Mouse (Mus musculus) G1E (cell line): ENCODE measurements around the gene Taz. TPM values are rescaled to one million over a fixed set of nuclear protein-coding genes. Genes with fewer than 3 reads are reported as not detected.

ENCODE experiments used
- ATAC-seq: 2 replicates; pipeline ENCODE4 v1.8.0; 2016; ENCODE audit warnings: mild to moderate bottlenecking; ENCODE audit not compliant: insufficient number of reproducible peaks, poor library complexity, low FRiP score, severe bottlenecking; ENCODE audit errors: extremely low read depth
- DNase-seq: peaks from one replicate; pipeline ENCODE4 v3.0.0; 2012; ENCODE audit warnings: low spot score
- H3K27me3 ChIP-seq: 2 replicates; pipeline ENCODE4 v1.6.1; 2012; ENCODE audit warnings: mild to moderate bottlenecking, low read length, inconsistent platforms; ENCODE audit not compliant: insufficient read depth
- H3K36me3 ChIP-seq: replicated peaks from 2 replicates; pipeline ENCODE3; 2012; ENCODE audit warnings: mild to moderate bottlenecking, inconsistent platforms
- H3K4me1 ChIP-seq: 2 replicates; pipeline ENCODE4 v1.6.1; 2012; ENCODE audit warnings: low read depth, low read length, inconsistent platforms, mixed read lengths; ENCODE audit not compliant: insufficient read depth
- H3K4me3 ChIP-seq: 2 replicates; pipeline ENCODE4 v1.5.1; 2012; ENCODE audit warnings: low read depth, mild to moderate bottlenecking, inconsistent platforms, low read length, moderate library complexity, mixed read lengths
- H3K9me3 ChIP-seq: replicated peaks from 2 replicates; pipeline ENCODE4 v1.6.1; 2012; ENCODE audit warnings: inconsistent platforms
- CTCF ChIP-seq: IDR thresholded peaks from 2 replicates; pipeline ENCODE4 v1.5.1; 2012; ENCODE audit warnings: low read depth, low read length, inconsistent platforms, mixed read lengths
- GATA1 ChIP-seq: IDR thresholded peaks from 2 replicates; pipeline ENCODE4 v1.6.1; 2012; ENCODE audit warnings: borderline replicate concordance, low read length, inconsistent platforms, mixed read lengths
- GATA2 ChIP-seq: IDR thresholded peaks from 2 replicates; pipeline ENCODE4 v1.6.1; 2012; ENCODE audit warnings: low read depth, low read length, inconsistent platforms, borderline replicate concordance
- POLR2AphosphoS5 ChIP-seq: IDR thresholded peaks from 2 replicates; pipeline ENCODE4 v1.6.1; 2012; ENCODE audit warnings: low read depth, low read length, inconsistent platforms; ENCODE audit not compliant: insufficient replicate concordance
- TAL1 ChIP-seq: conservative IDR thresholded peaks from 2 replicates; pipeline ENCODE4 v1.6.1; 2012; ENCODE audit warnings: low read depth, low read length, inconsistent platforms, mixed read lengths
- polyA plus RNA-seq: library from polyadenylated mRNA; stranded (reverse); fragments of >175 nt; gene quantifications from 2 replicates; pipeline ENCODE4 v1.2.3, GENCODE M21; 2012
- total RNA-seq, 2 experiments: library from RNA; stranded (forward) in 1 of 2; stranded (reverse) in 1 of 2; fragments of 200-1000 nt in 1 of 2; fragments of >200 nt in 1 of 2; fragmentation: Nextera tagmentation in 1 of 2; gene quantifications; 2 replicates each; pipeline ENCODE4 v1.2.3; 2014 to 2017

Taz gene
- total and polyA plus RNA-seq, 3 experiments: 27.9 to 65.1 (median 31.4) TPM

- peak; percentile 57 for ATAC-seq
- Histone ChIP-seq H3K36me3 (peaks cover 31% of the 10 kb centered on the region), H3K27me3 (no peaks in the 10 kb centered on the region), H3K4me3 (peak within 1 kb of the TSS; percentile 72), H3K4me1 (peaks cover 50% of the 10 kb centered on the region), H3K9me3 (no peaks in the 10 kb centered on the region)
- no peak for TF ChIP-seq CTCF
- no peak for TF ChIP-seq TAL1
- TF ChIP-seq POLR2AphosphoS5: no peak
- TF ChIP-seq GATA1: no peak
- TF ChIP-seq GATA2: no peak
- DNase-seq: peak; percentile 66
Measured at GRCm38 (mm10) chrX:74328725-74329161, 47.0 kb downstream of the Taz start, which contains the start of gene Plxna3. Gene Plxna3 (plus strand): TSS chrX:74329066.

- Histone ChIP-seq H3K27me3 (no peaks in the 10 kb centered on the region), H3K36me3 (peaks cover 36% of the 10 kb centered on the region), H3K4me3 (peak overlapping the region; percentile 72), H3K4me1 (peaks cover 54% of the 10 kb centered on the region), H3K9me3 (no peaks in the 10 kb centered on the region)
- ATAC-seq: no peak
- no peak for DNase-seq
- TF ChIP-seq GATA1 (no peak), GATA2 (no peak), POLR2AphosphoS5 (no peak), TAL1 (no peak), CTCF (no peak)
Measured at GRCm38 (mm10) chrX:74329215-74329671, 47.5 kb downstream of the Taz start.

- Histone ChIP-seq H3K4me3 (peak overlapping the region; percentile 72; the same call in 1 of the 2 replicates), H3K36me3 (peaks cover 47% of the 10 kb centered on the region), H3K9me3 (no peaks in the 10 kb centered on the region), H3K27me3 (no peaks in the 10 kb centered on the region), H3K4me1 (peaks cover 56% of the 10 kb centered on the region)
- DNase-seq (no peak), ATAC-seq (no peak)
- TF ChIP-seq GATA2 (no peak), TAL1 (no peak), POLR2AphosphoS5 (no peak), GATA1 (no peak), CTCF (no peak)
Measured at GRCm38 (mm10) chrX:74330166-74330930, 48.6 kb downstream of the Taz start.

Other genes starting within 250 kb of the Taz start
- gene Opn1mw, start 154.4 kb upstream of the Taz start, total RNA-seq (2014; fragmentation: Nextera tagmentation): not detected in 2 replicates
- gene Opn1mw, start 154.4 kb upstream of the Taz start, total RNA-seq (2017): not detected in 2 replicates
- not detected in 2 replicates for gene Opn1mw, start 154.4 kb upstream of the Taz start, polyA plus RNA-seq
- 40.1 and 44.3 TPM in 2 replicates for gene Mecp2, start 146.5 kb upstream of the Taz start, total RNA-seq (2014; fragmentation: Nextera tagmentation)
- 18.1 and 21.2 TPM in 2 replicates for gene Mecp2, start 146.5 kb upstream of the Taz start, total RNA-seq (2017)
- 47.7 and 50.3 TPM in 2 replicates for gene Mecp2, start 146.5 kb upstream of the Taz start, polyA plus RNA-seq
- not detected in 2 replicates for gene Tex28, start 114.1 kb upstream of the Taz start, total RNA-seq (2014; fragmentation: Nextera tagmentation)
- gene Tex28, start 114.1 kb upstream of the Taz start, total RNA-seq (2017): not detected in 2 replicates
- gene Tex28, start 114.1 kb upstream of the Taz start, polyA plus RNA-seq: not detected in 2 replicates
- gene Tktl1, start 104.7 kb upstream of the Taz start, total RNA-seq (2014; fragmentation: Nextera tagmentation): not detected in 2 replicates
- 0.38 and 0.52 TPM in 2 replicates for gene Tktl1, start 104.7 kb upstream of the Taz start, total RNA-seq (2017)
- gene Tktl1, start 104.7 kb upstream of the Taz start, polyA plus RNA-seq: not detected in 2 replicates
- gene Flna, start 32.1 kb upstream of the Taz start, total RNA-seq (2014; fragmentation: Nextera tagmentation): 91.2 and 93.7 TPM in 2 replicates
- gene Flna, start 32.1 kb upstream of the Taz start, total RNA-seq (2017): 172 and 186 TPM in 2 replicates
- 41.2 and 47.1 TPM in 2 replicates for gene Flna, start 32.1 kb upstream of the Taz start, polyA plus RNA-seq
- 179 and 186 TPM in 2 replicates for gene Emd, start 27.2 kb upstream of the Taz start, total RNA-seq (2014; fragmentation: Nextera tagmentation)
- 77.4 and 84.2 TPM in 2 replicates for gene Emd, start 27.2 kb upstream of the Taz start, total RNA-seq (2017)
- gene Emd, start 27.2 kb upstream of the Taz start, polyA plus RNA-seq: 39.7 and 56.5 TPM in 2 replicates
- 3,507 and 3,613 TPM in 2 replicates for gene Rpl10, start 11.1 kb upstream of the Taz start, total RNA-seq (2014; fragmentation: Nextera tagmentation)
- 1,842 and 1,992 TPM in 2 replicates for gene Rpl10, start 11.1 kb upstream of the Taz start, total RNA-seq (2017)
- gene Rpl10, start 11.1 kb upstream of the Taz start, polyA plus RNA-seq: 832 and 1,009 TPM in 2 replicates
- gene Dnase1l1, start 425 bp downstream of the Taz start, total RNA-seq (2014; fragmentation: Nextera tagmentation): 25.0 and 25.1 TPM in 2 replicates
- gene Dnase1l1, start 425 bp downstream of the Taz start, total RNA-seq (2017): 45.4 and 48.7 TPM in 2 replicates
- 0.23 and 0.34 TPM in 2 replicates for gene Dnase1l1, start 425 bp downstream of the Taz start, polyA plus RNA-seq
- gene Atp6ap1, start 15.2 kb downstream of the Taz start, total RNA-seq (2014; fragmentation: Nextera tagmentation): 129 and 137 TPM in 2 replicates
- 265 and 297 TPM in 2 replicates for gene Atp6ap1, start 15.2 kb downstream of the Taz start, total RNA-seq (2017)
- 10.4 and 11.2 TPM in 2 replicates for gene Atp6ap1, start 15.2 kb downstream of the Taz start, polyA plus RNA-seq
- gene Gdi1, start 23.1 kb downstream of the Taz start, total RNA-seq (2014; fragmentation: Nextera tagmentation): 239 and 405 TPM in 2 replicates
- gene Gdi1, start 23.1 kb downstream of the Taz start, total RNA-seq (2017): 27.7 and 30.6 TPM in 2 replicates
- 31.8 and 35.0 TPM in 2 replicates for gene Gdi1, start 23.1 kb downstream of the Taz start, polyA plus RNA-seq
- 37.9 and 41.0 TPM in 2 replicates for gene Fam50a, start 31.1 kb downstream of the Taz start, total RNA-seq (2014; fragmentation: Nextera tagmentation)
- 78.8 and 99.8 TPM in 2 replicates for gene Fam50a, start 31.1 kb downstream of the Taz start, total RNA-seq (2017)
- gene Fam50a, start 31.1 kb downstream of the Taz start, polyA plus RNA-seq: 33.8 and 44.5 TPM in 2 replicates
- 20.5 and 24.0 TPM in 2 replicates for gene Plxna3, start 47.2 kb downstream of the Taz start, total RNA-seq (2014; fragmentation: Nextera tagmentation)
- gene Plxna3, start 47.2 kb downstream of the Taz start, total RNA-seq (2017): 3.0 and 4.6 TPM in 2 replicates
- gene Plxna3, start 47.2 kb downstream of the Taz start, polyA plus RNA-seq: 18.8 and 19.4 TPM in 2 replicates
- 36.5 and 47.9 TPM in 2 replicates for gene Lage3, start 71.7 kb downstream of the Taz start, total RNA-seq (2014; fragmentation: Nextera tagmentation)
- gene Lage3, start 71.7 kb downstream of the Taz start, total RNA-seq (2017): 32.5 and 36.9 TPM in 2 replicates
- 5.0 and 5.2 TPM in 2 replicates for gene Lage3, start 71.7 kb downstream of the Taz start, polyA plus RNA-seq
- 29.0 and 31.2 TPM in 2 replicates for gene Ubl4a, start 91.3 kb downstream of the Taz start, total RNA-seq (2014; fragmentation: Nextera tagmentation)
- gene Ubl4a, start 91.3 kb downstream of the Taz start, total RNA-seq (2017): 15.6 and 20.6 TPM in 2 replicates
- 16.6 and 26.4 TPM in 2 replicates for gene Ubl4a, start 91.3 kb downstream of the Taz start, polyA plus RNA-seq
- 8.5 and 11.0 TPM in 2 replicates for gene Slc10a3, start 91.4 kb downstream of the Taz start, total RNA-seq (2014; fragmentation: Nextera tagmentation)
- 5.2 and 8.7 TPM in 2 replicates for gene Slc10a3, start 91.4 kb downstream of the Taz start, total RNA-seq (2017)
- gene Slc10a3, start 91.4 kb downstream of the Taz start, polyA plus RNA-seq: 1.1 and 1.2 TPM in 2 replicates
- gene Fam3a, start 111.4 kb downstream of the Taz start, total RNA-seq (2014; fragmentation: Nextera tagmentation): 15.7 and 22.3 TPM in 2 replicates
- gene Fam3a, start 111.4 kb downstream of the Taz start, total RNA-seq (2017): 12.5 and 19.1 TPM in 2 replicates
- gene Fam3a, start 111.4 kb downstream of the Taz start, polyA plus RNA-seq: 3.6 and 7.2 TPM in 2 replicates
- gene Ikbkg, start 111.4 kb downstream of the Taz start, total RNA-seq (2014; fragmentation: Nextera tagmentation): 21.2 and 29.1 TPM in 2 replicates
- gene Ikbkg, start 111.4 kb downstream of the Taz start, total RNA-seq (2017): 42.3 and 50.9 TPM in 2 replicates
- 19.5 and 23.7 TPM in 2 replicates for gene Ikbkg, start 111.4 kb downstream of the Taz start, polyA plus RNA-seq
- 61.5 and 65.0 TPM in 2 replicates for gene G6pdx, start 147.3 kb downstream of the Taz start, total RNA-seq (2014; fragmentation: Nextera tagmentation)
- 40.2 and 40.7 TPM in 2 replicates for gene G6pdx, start 147.3 kb downstream of the Taz start, total RNA-seq (2017)
- 6.8 and 13.7 TPM in 2 replicates for gene G6pdx, start 147.3 kb downstream of the Taz start, polyA plus RNA-seq
- not detected in 2 replicates for gene Gm6880, start 199.5 kb downstream of the Taz start, total RNA-seq (2014; fragmentation: Nextera tagmentation)
- not detected in 2 replicates for gene Gm6880, start 199.5 kb downstream of the Taz start, total RNA-seq (2017)
- not detected in 2 replicates for gene Gm6880, start 199.5 kb downstream of the Taz start, polyA plus RNA-seq